9 mouse cellular contexts compared by ENCODE assay signal in genomic region chr10:78462945-78463768, GRCm38 (mm10). TPM values are rescaled to one million over a fixed set of nuclear protein-coding genes. Genes with fewer than 3 reads are reported as not detected.
DNase-seq lines count a peak whose midpoint lies in the region; ATAC-seq and TF ChIP-seq lines count a peak whose summit lies in the region.
"Had no signal": no experiment of that assay in that cellular context is flagged by ENCODE, and none has a peak within 500 bp of the region (broad histone marks: within the 10 kb centered on the region; RNA-seq: fewer than 3 reads in every experiment).

No protein-coding gene starts in this region.

- H3K36me3 ChIP-seq in heart, embryonic 16.5 days (ENCODE audit: control insufficient read depth, insufficient read depth) = no peaks in the 10 kb centered on the region
- H3K36me3 ChIP-seq in embryonic facial prominence, embryonic 10.5 days (replicated peaks) = no peaks in the 10 kb centered on the region
- no peaks in the 10 kb centered on the region for H3K36me3 ChIP-seq in midbrain, embryonic 16.5 days (ENCODE audit: control insufficient read depth, insufficient read depth, low read length)
- no peaks in the 10 kb centered on the region for H3K36me3 ChIP-seq in thymus, adult 2 months (ENCODE audit: control insufficient read depth, insufficient read depth, low read length)

- intact Hi-C loops in heart, postnatal 14 days (cut with DNase I) = loop anchor here (5.0 kb wide), 1 partner anchor 114 kb away; no protein-coding TSS in a partner anchor

- 75% methylated on average over 8 of the region's 8 CpGs for WGBS in heart, embryonic 16.5 days
- WGBS in embryonic facial prominence, embryonic 10.5 days = 88% methylated on average over 8 of the region's 8 CpGs
- WGBS in midbrain, embryonic 16.5 days = 83% methylated on average over 8 of the region's 8 CpGs
- 90% methylated on average over 8 of the region's 8 CpGs for WGBS in thymus, adult 2 months

- H3K4me3 ChIP-seq in heart, embryonic 16.5 days (ENCODE audit: low read length) = no peak overlapping the region
- peak overlapping the region; percentile 79 for H3K4me3 ChIP-seq in embryonic facial prominence, embryonic 10.5 days
- H3K4me3 ChIP-seq in midbrain, embryonic 16.5 days (ENCODE audit: low read depth, low read length) = peak overlapping the region; percentile 85
- H3K4me3 ChIP-seq in thymus, adult 2 months (ENCODE audit: control insufficient read depth, insufficient read depth, low read length) = no peak overlapping the region

- DNase-seq in heart, postnatal 14 days = no peak
- DNase-seq in embryonic facial prominence, embryonic 10.5 days (ENCODE audit: low spot score) = no peak
- DNase-seq in kidney, adult 8-10 months = peak; percentile 69 to 74
- no peak for DNase-seq in thymus, adult 2 months
- DNase-seq in cerebellum, postnatal 10 days = no peak

- peak overlapping the region; percentile 95 for H3K4me2 ChIP-seq in heart, embryonic 16.5 days (ENCODE audit: low read depth, low read length)
- peak overlapping the region; percentile 95 for H3K4me2 ChIP-seq in midbrain, embryonic 16.5 days (ENCODE audit: low read length)

- H3K4me1 ChIP-seq in heart, embryonic 16.5 days (ENCODE audit: control insufficient read depth, insufficient read depth, low read length) = peaks cover 12% of the 10 kb centered on the region
- H3K4me1 ChIP-seq in embryonic facial prominence, embryonic 10.5 days = peaks cover 53% of the 10 kb centered on the region
- peaks cover 26% of the 10 kb centered on the region for H3K4me1 ChIP-seq in midbrain, embryonic 16.5 days (ENCODE audit: control insufficient read depth, insufficient read depth, low read length)
- peaks cover 30% of the 10 kb centered on the region for H3K4me1 ChIP-seq in thymus, adult 2 months (replicated peaks; ENCODE audit: control insufficient read depth, insufficient read depth, low read length)

- H3K9ac ChIP-seq in heart, embryonic 16.5 days (ENCODE audit: low read length) = peak overlapping the region; percentile 4; the same call in 1 of the 2 replicates
- no peak overlapping the region for H3K9ac ChIP-seq in midbrain, embryonic 16.5 days (ENCODE audit: low read depth, low read length)

- no peak overlapping the region for H3K27ac ChIP-seq in heart, embryonic 16.5 days (ENCODE audit: low read length)
- no peak overlapping the region for H3K27ac ChIP-seq in embryonic facial prominence, embryonic 10.5 days (replicated peaks)
- no peak overlapping the region for H3K27ac ChIP-seq in midbrain, embryonic 16.5 days (ENCODE audit: low read length)
- no peak overlapping the region for H3K27ac ChIP-seq in thymus, adult 2 months (ENCODE audit: control insufficient read depth, insufficient read depth, low read length)

- TF ChIP-seq POLR2A in thymus, adult 2 months (IDR thresholded peaks at IDR 0.05; ENCODE audit: control insufficient read depth, extremely low read depth, insufficient read depth, low read length, poor library complexity) = no peak

- no peaks in the 10 kb centered on the region for H3K27me3 ChIP-seq in heart, embryonic 16.5 days (ENCODE audit: control insufficient read depth, insufficient read depth, low read length)
- peaks cover 15% of the 10 kb centered on the region; the same call in 1 of the 2 replicates for H3K27me3 ChIP-seq in embryonic facial prominence, embryonic 10.5 days (replicated peaks; ENCODE audit: low read depth, poor library complexity, severe bottlenecking)
- H3K27me3 ChIP-seq in midbrain, embryonic 16.5 days (ENCODE audit: control insufficient read depth, insufficient read depth, low read depth, low read length) = no peaks in the 10 kb centered on the region
- no peaks in the 10 kb centered on the region for H3K27me3 ChIP-seq in thymus, adult 2 months (ENCODE audit: control insufficient read depth, insufficient read depth, low read length)

- no peak for TF ChIP-seq CTCF in thymus, adult 2 months (IDR thresholded peaks at IDR 0.05; ENCODE audit: borderline replicate concordance, control insufficient read depth, extremely low read depth, insufficient read depth, low read length, poor library complexity)

- no peak for ATAC-seq in heart, embryonic 16.5 days (replicated peaks; ENCODE audit: extremely low read depth, insufficient read depth, low FRiP score)
- ATAC-seq in midbrain, embryonic 16.5 days = no peak
- no peak for ATAC-seq in inflammation-experienced regulatory T-cells, adult 6 months

- H3K9me3 ChIP-seq in heart, embryonic 16.5 days (replicated peaks; ENCODE audit: control insufficient read depth, low read length) = no peaks in the 10 kb centered on the region
- no peaks in the 10 kb centered on the region for H3K9me3 ChIP-seq in embryonic facial prominence, embryonic 10.5 days
- H3K9me3 ChIP-seq in midbrain, embryonic 16.5 days (replicated peaks; ENCODE audit: control insufficient read depth, low read length, poor library complexity, severe bottlenecking) = no peaks in the 10 kb centered on the region

RNA-seq across cellular contexts. Expression of gene Pdxk, which starts 1.6 kb away (rescaled TPM):
- polyA plus RNA-seq in heart, embryonic 16.5 days (2015; fragmentation: Nextera tagmentation; extraction: Ambion mirVana) = 7.8 and 8.8 TPM in 2 replicates
- total RNA-seq in heart, postnatal 14 days (2021) = 10 to 100 TPM; 10.2 to 11.1 TPM
- 11.9 and 13.2 TPM in 2 replicates for polyA plus RNA-seq in embryonic facial prominence, embryonic 10.5 days (2016; fragmentation: Nextera tagmentation; extraction: Ambion mirVana)
- polyA plus RNA-seq in midbrain, embryonic 16.5 days (2015; fragmentation: Nextera tagmentation; extraction: Ambion mirVana) = 47.4 and 58.8 TPM in 2 replicates
- polyA plus RNA-seq in inflammation-experienced regulatory T-cells, adult 6 months (2017; shearing (Covaris generic)) = 10 to 100 TPM in 1 of 3 experiments, 1 to 10 TPM in 2; 6.3 to 11.6 (median 9.0) TPM
- polyA plus RNA-seq in thymus, adult 2 months (2012; rRNA removed) = 26.1 and 28.8 TPM in 2 replicates

RNA-seq across cellular contexts. Expression of gene Cstb, which starts 37.7 kb away (rescaled TPM):
- polyA plus RNA-seq in heart, embryonic 16.5 days (2015; fragmentation: Nextera tagmentation; extraction: Ambion mirVana) = 148 and 222 TPM in 2 replicates
- 10 to 100 TPM; 31.2 to 36.3 TPM for total RNA-seq in heart, postnatal 14 days (2021)
- polyA plus RNA-seq in embryonic facial prominence, embryonic 10.5 days (2016; fragmentation: Nextera tagmentation; extraction: Ambion mirVana) = 142 and 149 TPM in 2 replicates
- polyA plus RNA-seq in midbrain, embryonic 16.5 days (2015; fragmentation: Nextera tagmentation; extraction: Ambion mirVana) = 90.7 and 94.6 TPM in 2 replicates
- polyA plus RNA-seq in inflammation-experienced regulatory T-cells, adult 6 months (2017; shearing (Covaris generic)) = 100 to 1,000 TPM; 160 to 186 (median 183) TPM
- polyA plus RNA-seq in thymus, adult 2 months (2012; rRNA removed) = 212 and 247 TPM in 2 replicates

RNA-seq across cellular contexts. Expression of gene Rrp1, which starts 50.3 kb away (rescaled TPM):
- polyA plus RNA-seq in heart, embryonic 16.5 days (2015; fragmentation: Nextera tagmentation; extraction: Ambion mirVana) = 244 and 285 TPM in 2 replicates
- 100 to 1,000 TPM in 1 of 2 experiments, 10 to 100 TPM in 1; 100.0 to 104 TPM for total RNA-seq in heart, postnatal 14 days (2021)
- polyA plus RNA-seq in embryonic facial prominence, embryonic 10.5 days (2016; fragmentation: Nextera tagmentation; extraction: Ambion mirVana) = 358 and 365 TPM in 2 replicates
- polyA plus RNA-seq in midbrain, embryonic 16.5 days (2015; fragmentation: Nextera tagmentation; extraction: Ambion mirVana) = 406 and 431 TPM in 2 replicates
- polyA plus RNA-seq in inflammation-experienced regulatory T-cells, adult 6 months (2017; shearing (Covaris generic)) = 100 to 1,000 TPM in 2 of 3 experiments, 10 to 100 TPM in 1; 90.6 to 113 (median 101) TPM
- polyA plus RNA-seq in thymus, adult 2 months (2012; rRNA removed) = 133 and 164 TPM in 2 replicates

RNA-seq across cellular contexts. Expression of gene Olfr1358, which starts 54.1 kb away (rescaled TPM):
- polyA plus RNA-seq in heart, embryonic 16.5 days (2015; fragmentation: Nextera tagmentation; extraction: Ambion mirVana) = not detected in 2 replicates
- total RNA-seq in heart, postnatal 14 days (2021) = not detected
- polyA plus RNA-seq in embryonic facial prominence, embryonic 10.5 days (2016; fragmentation: Nextera tagmentation; extraction: Ambion mirVana) = not detected in 2 replicates
- polyA plus RNA-seq in midbrain, embryonic 16.5 days (2015; fragmentation: Nextera tagmentation; extraction: Ambion mirVana) = not detected in 2 replicates
- not detected for polyA plus RNA-seq in inflammation-experienced regulatory T-cells, adult 6 months (2017; shearing (Covaris generic))
- 0.09 TPM in 1 of 2 replicates, not detected in the other for polyA plus RNA-seq in thymus, adult 2 months (2012; rRNA removed)
- polyA plus RNA-seq: large intestine, adult 2 months had no signal

Comparison
In these comparisons a context has a peak if more than half of its experiments do, and no peak if none do; other contexts are left out.
1. H3K4me3 ChIP-seq: peak in embryonic facial prominence, embryonic 10.5 days (single experiment) and midbrain, embryonic 16.5 days (single experiment); none in heart, embryonic 16.5 days (single experiment) and thymus, adult 2 months (single experiment).
2. DNase-seq: peak in kidney, adult 8-10 months (2 of 2); none in heart, postnatal 14 days (0 of 2), embryonic facial prominence, embryonic 10.5 days (single experiment), thymus, adult 2 months (single experiment) and cerebellum, postnatal 10 days (0 of 2).